Mouse (Mus musculus): ENCODE data around the gene Rapgef2.
A peak's percentile ranks its signal among the peaks of the same experiment; 100 is the strongest.
"Not testable (repeated sequence)": the region's sequence is repeated elsewhere in the genome, so short reads cannot be mapped to it uniquely, and the experiment has no call there.

The Rapgef2 gene

DNA sequence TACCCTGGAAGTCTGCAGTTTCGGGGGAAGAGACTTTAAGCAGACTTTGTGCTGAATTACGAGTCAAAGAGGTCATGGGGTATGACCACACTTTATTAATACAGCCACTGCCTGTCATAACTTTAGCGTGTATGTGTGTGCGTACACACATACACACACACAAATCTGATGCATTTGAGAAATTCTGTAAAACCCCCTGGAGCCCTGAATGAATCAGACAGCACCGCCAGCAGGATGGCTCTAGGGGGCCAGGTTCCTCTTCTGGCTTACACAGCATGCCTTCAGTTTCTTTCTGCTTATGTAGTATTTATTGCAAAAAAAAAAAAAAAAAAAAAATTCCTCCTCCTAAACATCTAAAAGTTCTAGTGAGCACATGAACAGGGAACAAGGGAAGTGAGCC is 113.0 kb downstream of the Rapgef2 start:
- no peak for DNase-seq (ENCODE audit: low read depth in 2 of 2, low spot score in 2 of 2)

DNA sequence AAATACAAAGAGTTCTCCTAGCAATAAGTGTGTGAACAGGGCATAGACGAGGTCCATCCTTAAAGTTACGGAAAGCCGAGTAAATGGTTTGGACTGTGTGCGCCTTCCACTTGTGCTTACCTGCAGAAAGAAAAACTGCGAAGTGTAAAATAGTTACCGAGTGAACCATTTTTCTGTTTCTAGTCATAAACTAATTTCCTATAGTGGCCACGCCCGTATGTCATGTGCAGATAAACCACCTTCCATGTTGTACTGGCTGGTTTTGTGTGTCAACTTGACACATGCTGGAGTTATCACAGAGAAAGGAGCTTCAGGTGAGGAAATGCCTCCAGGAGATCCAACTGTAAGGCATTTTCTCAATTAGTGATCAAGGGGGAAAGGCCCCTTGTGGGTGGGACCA is 115.2 kb downstream of the Rapgef2 start:
- not testable (repeated sequence) for DNase-seq (ENCODE audit: low read depth in 2 of 2, low spot score in 2 of 2)

DNA sequence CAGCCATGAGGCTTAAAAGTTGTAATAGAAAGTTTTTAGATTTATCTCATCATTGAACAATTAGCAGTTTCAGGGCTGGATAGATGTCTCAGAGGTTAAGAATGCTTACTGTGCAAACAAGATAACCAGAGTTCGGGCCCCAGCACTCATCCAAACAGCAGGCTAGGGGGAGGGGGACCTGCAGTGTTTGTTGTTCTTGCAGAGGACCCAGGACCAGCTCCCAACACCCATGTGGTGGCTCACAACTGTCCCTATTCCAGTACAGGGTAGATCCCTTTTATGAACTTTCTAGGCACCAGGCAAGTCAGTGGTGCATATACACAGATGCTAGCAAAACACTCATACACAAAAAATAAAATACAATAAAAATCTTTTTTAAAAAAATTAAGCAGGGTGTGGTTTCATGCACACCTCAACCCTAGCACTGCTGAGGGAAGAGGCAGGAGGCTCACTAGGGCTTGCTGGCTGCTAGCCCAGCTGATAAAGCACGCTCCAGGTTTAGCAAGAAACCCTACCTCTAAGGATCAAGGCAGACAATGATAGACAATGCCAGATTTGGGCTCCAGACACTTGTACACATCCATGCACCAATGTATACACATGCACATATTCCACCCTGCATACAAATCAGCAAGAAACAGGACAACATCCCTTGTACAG is 118.0 kb downstream of the Rapgef2 start:
- no peak for DNase-seq (ENCODE audit: low read depth in 2 of 2, low spot score in 2 of 2)

DNA sequence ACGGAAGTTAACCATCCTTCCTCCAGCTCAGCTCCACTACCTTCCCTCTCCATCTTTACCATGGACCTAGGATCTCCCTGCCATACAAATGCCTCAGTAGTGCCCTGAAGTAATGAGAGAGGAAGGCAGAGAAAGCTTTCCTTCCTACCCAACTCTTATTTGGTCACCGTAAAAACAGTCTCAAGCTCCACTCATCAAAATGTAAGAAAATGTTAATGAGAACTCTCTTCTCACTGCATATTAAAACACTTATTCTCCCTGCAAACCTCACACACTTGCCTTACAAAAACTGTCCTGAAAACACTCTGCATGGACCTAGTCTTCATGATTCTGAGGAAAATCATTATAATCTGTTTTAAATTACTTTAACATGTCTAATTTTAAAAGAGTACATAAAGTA is 118.7 kb downstream of the Rapgef2 start:
- DNase-seq (ENCODE audit: low read depth in 2 of 2, low spot score in 2 of 2), result no peak

DNA sequence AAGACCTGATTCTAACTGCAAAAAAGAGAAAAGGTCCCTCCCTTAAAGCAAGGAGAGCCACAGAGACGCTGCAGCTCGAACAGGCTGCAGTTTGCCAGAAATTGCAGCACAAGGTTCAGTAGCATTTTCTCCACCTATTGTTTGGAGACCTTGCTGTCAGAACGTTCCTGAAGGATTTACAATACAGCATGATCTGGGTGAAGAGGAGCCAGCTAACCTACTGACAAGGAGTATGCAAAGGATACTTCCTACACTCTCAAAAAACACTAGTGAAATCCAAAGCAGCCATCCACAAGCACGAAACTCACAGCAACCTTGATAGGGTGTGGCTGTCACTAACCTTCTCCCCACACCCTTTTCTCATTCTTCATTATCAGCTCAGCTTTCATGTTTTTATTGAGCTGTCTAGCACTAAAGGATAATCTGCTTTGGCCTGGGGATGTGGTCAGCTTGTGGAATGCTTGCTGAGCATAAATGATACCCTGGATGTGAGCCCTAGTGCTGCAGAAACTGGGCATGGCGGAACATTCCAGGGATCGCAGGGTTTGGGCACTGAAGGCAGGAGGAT is 124.4 kb downstream of the Rapgef2 start:
- DNase-seq (ENCODE audit: low read depth in 2 of 2, low spot score in 2 of 2), result no peak

DNA sequence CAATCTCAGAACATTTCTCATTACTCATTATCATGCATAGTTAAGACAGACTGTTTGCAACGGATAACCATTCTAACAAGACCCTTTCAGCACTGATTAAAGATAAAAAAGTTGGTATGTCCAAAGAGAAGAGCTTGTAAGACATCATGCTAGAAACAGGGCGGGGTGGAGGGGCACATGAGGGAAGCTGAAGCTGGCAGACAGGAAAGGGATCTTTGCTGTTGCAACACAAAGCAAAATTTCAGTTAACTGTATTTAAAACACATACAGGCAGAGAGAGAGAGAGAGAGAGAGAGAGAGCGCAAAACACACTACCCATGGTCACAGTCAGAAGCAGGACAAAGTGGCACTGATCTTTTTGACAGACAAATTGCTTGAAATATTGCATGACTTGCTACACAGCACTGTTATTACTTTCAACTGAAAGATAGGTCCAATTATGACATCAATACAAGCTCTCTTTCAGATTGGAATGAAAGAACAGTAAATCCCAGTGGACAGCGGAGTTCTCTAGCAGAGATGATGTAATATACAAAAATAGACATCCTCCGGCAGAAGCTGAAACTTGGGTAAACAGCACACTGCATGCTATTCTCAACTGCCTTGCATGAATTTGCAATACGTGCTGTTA is 125.1 kb downstream of the Rapgef2 start:
- DNase-seq (ENCODE audit: low read depth in 2 of 2, low spot score in 2 of 2), result no peak

DNA sequence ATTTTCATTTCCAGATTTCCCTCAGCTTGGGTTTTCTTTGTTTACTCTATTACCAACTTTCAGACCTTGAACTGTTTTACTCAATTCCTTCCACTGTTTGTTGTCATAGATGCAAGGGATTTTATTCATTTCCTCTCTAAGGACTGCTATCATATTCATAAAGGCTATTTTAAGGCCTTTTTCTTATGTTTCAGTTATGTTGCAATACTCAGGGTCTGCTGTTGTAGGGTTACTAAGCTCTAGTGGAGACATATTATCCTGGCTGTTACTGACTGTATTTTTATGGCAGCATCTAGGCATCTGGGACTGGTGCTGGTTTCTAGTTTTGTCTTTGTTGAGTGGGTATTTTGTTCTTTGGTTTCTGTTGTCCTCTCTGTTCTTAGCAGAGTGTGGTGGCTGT is 128.1 kb downstream of the Rapgef2 start:
- no peak for DNase-seq (ENCODE audit: low read depth in 2 of 2, low spot score in 2 of 2)

DNA sequence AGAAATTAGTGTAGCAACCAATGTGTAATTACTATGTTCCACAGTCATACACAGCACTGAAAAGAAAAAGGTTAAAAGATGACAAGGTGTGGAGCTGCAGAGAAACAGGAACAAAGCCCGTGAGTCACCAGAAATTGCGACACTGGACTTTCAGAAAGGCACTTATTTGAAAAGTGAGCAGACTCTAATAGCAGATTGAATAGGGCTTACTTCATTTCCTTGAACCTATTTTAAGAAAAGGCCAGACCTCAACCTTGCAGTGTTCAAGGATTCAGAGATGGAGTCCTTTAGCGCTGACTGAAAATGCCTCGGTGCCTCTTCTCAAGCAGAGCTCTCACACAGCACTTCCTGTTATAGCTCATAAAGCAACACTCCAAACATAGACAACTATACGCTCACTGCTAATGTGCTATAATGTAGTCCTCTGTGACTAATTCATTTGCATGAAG is 133.3 kb downstream of the Rapgef2 start:
- DNase-seq (ENCODE audit: low read depth in 2 of 2, low spot score in 2 of 2), result peak in 1 of 2 experiments; percentile 13

DNA sequence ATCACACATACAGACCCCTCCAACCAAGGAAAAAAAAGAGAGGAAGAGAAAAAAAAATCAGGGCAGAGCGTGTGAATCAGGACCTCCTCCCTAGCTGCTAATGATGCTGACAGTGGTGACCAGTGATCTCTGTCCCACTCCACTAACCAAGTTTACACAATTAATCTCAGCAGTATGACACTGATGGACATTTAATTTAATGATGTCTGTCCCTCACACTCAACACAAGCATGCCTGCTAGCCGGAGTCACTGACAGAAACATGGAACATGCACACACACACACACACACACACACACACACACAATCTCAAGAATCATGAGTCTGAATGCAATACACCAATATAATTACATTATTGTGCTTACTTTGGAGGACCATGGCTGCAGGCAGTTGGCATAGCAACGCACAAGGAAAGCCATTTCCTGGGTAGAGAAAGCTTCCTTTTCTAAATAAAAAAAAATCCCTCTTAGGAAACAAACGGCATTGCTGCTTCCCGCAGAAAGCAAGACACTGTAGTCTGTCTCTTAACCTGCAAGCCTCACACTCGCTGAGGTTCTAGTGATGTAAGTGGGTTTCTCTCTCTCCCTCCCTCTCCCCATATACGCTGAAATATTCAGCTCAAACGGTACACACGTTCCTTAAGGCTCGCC is 140.8 kb downstream of the Rapgef2 start:
- no peak for DNase-seq (ENCODE audit: low read depth in 2 of 2, low spot score in 2 of 2)

DNA sequence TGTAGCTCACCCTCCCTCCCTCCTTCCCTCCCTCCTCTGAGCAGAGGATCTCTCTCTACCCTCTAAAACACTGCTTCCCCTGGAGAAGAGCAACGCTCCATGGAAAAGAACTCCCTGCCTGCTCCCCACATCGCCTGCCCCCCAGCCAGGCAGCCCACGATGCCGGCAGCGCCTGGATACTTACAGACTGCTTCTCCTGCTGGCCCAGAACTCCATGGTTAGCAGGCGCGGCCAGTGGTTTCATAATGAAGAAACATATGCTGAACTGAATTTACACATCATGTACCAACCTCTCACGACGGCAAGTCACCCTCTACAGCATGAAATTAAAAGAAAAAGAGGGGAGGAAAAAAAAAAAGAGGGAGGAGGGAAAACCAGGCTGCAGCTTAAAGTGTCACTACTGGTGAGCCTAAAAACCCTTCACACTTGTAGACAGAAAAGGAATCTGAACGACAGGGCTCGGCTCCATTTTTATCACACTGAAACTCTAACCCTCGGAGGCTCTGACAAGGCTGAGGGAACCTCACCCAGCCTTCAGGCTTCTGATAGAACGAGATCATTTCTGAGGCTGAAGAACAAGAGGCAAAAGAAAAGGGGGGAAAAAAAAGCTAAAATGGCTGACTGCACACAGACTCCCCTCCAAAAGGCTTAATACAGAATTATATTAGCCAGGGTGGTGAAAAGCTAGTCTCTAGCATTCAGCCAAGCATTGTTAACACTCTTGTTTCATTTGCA is 141.5 kb downstream of the Rapgef2 start:
- DNase-seq (ENCODE audit: low read depth in 2 of 2, low spot score in 2 of 2), result no peak

DNA sequence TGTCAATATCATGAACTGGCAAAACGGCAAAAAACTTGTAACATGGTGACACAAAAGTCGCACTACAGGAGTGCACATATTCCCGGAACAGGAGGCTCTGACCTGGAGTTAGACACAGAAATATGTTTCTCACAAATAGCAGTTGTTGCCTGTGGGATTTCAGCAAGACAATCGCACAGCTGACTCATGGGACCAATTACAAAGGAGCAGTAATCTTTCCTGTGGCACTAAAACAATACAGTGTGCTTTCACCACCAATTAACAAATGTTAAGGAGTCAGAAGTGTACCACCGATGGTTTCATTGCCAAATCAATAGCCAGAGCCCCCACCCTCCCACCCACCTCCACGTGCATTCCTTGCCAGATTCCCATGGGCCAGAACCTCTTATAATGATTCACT is 142.2 kb downstream of the Rapgef2 start:
- no peak for DNase-seq (ENCODE audit: low read depth in 2 of 2, low spot score in 2 of 2)

DNA sequence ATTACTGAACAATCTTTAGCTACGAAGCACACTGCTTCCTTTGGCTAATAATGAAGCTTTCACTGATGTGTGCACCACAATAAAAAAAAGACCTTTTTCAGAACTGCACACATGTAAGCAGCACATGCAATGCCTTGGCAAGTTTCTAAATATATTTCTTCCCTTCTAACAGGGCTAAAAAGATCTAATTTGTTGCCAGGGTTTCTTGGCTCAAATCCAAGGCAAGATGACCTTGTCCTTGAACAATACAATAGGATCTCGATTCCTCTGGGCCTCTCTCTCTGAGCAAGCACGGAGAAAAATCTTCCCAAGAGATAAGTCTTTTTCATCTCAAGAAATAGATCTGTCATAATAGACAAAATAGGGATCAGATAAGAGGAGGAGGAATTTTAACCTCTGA is 147.1 kb downstream of the Rapgef2 start:
- no peak for DNase-seq (ENCODE audit: low read depth in 2 of 2, low spot score in 2 of 2)

DNA sequence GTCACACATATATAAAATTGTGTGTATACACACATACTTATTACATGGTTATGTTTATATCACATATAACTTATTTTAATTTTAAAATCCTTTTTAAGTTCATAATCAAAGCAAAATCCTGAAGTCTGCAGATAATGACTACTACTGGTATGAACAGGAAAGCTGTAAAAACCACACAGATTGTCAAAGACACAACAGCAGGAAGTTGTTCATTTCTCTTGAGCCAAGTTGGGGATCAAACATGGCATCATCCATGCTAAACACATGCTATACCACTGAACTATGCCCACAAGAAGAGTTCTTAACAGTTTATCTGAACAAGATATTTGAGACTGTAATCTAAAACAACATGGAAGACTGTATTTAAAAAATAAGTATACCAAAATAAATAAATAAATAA is 147.7 kb downstream of the Rapgef2 start:
- DNase-seq (ENCODE audit: low read depth in 2 of 2, low spot score in 2 of 2), result no peak

DNA sequence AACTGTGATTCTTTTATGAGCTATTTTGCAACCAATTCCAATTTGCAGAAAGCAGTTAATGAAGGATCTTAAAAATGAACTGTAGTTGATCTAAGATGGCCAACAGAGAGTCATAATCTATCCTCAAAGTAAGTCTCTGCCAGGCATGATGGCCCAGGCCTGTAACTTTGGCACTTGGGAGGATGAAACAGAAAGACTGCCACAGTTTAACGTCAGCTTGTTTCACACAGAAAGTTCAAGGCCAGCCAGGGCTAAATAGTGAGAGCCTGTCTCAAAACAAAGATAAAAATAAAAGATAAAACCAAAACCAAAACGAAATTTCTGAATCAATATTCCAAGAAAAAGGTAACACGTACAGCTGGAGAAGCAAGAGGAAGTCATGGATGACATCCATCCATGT is 155.3 kb downstream of the Rapgef2 start:
- DNase-seq (ENCODE audit: low read depth in 2 of 2, low spot score in 2 of 2), result no peak

DNA sequence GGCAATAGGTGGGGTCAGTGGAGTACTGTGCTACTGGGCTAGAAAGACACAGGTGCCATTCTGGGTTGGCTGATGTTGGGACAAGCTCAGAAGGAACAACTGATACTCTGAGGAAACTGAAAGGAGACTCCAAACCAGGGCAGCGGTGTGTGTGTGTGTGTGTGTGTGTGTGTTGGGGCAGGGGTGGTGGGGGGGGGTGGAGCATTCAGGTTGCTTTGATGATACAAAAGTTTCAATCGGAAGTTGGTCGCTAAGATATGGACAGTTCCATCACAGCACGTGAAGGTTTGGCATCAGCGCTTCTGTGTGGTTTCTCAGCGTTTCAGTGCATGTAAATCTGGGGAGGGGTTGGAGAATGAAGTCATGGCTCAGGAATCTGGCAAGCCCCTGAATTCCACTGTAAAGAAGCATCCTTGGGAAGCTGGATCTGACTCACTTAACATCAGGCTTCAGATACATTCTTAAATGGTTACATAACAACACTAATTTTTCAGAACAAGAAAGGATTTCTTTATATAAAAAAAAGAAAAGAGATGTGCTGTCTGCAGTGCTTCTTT is 157.2 kb downstream of the Rapgef2 start:
- no peak for DNase-seq (ENCODE audit: low read depth in 2 of 2, low spot score in 2 of 2)

DNA sequence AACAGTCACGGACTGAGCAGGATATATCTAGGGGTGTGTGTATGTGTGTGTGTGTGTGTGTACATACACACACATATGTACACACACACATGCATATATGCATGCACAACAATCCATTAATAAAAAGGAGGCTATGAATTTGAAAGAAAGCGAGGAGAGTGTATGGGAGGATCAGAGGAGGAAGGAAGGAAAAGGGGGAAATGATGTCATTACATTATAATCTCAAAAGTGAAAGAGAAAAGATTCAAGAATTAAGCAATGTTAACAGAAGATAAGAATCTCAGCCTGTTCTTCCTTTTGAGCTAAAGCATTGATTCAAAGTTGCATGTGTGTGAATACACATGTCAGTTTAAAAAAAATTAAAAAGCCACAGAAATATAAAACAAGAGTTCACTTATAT is 158.5 kb downstream of the Rapgef2 start:
- no peak for DNase-seq (ENCODE audit: low read depth in 2 of 2, low spot score in 2 of 2)

DNA sequence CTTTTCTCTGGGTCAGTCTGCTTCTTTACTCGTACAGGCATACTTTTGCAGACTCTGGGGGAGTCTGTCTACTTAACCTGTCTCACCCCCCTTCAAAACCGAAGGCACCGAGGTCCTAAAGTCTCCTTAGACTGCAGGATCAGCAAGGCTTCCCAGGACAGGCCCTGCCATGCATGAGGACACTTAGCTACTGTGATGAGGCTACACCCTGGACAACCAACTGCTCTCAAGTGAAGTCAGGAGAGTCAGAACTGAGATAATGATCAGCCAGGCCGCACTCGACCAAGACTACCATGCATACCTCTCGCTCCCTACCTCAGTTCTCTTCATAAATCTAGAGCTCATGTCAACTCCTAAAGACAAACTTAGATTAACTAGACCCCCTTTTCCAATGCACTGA is 159.5 kb downstream of the Rapgef2 start:
- DNase-seq (ENCODE audit: low read depth in 2 of 2, low spot score in 2 of 2), result no peak

DNA sequence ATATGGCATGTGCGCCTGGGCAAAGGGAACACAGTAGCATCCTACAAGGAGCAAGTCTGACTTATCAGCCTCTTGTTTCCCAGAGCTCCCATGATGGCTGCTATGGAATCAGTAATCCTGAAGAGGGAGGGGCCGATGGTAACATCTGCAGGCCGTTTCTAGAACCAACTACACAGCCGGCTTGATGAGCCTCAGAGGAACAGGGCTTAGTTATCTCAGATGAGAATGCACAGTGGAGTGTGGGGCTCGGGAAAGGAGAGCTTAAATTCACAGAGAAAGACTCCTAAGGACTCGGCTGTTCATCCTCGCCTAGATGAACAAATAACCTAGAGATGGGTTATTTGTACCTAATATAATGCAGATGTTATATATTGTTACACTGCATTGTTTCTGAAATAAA is 164.9 kb downstream of the Rapgef2 start:
- no peak for DNase-seq (ENCODE audit: low read depth in 2 of 2, low spot score in 2 of 2)

DNA sequence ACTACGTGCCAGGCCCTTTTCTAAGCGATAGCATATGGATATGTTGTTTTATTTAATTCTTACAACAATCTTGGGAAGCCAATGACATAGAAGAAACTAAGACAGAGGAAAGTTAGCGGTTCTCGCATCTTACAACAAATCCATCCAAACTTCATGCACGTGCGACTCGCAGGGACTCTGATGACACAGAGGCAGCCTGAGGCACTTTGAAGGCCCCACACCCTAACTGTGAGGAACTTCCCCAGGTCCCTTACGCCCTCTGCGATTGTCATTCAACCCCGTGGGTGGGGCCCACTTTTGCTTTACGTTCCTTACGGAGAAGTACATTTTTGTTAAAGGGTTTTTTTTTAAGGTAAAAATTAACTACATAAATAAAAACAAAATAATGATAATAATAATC is 166.3 kb downstream of the Rapgef2 start:
- DNase-seq (ENCODE audit: low read depth in 2 of 2, low spot score in 2 of 2), result no peak

DNA sequence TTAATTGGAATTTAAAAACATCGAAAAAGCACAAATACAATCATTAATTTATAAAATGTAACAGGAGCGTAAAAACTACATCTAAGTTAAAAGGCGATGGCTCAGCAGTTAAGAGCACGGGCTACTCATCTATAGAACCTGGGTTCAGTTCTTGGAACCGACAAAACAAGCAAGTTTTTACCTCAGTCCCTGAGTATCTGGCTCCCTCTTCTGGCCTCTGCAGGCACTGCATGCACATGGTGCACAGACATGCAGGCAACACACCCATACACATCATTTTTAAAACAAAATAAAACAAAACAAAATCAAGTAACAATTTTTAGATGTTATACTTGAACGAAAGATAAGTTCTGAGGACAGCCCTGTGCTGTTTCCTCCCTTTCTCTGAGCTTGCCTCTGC is 176.2 kb downstream of the Rapgef2 start:
- DNase-seq (ENCODE audit: low read depth in 2 of 2, low spot score in 2 of 2), result peak in 1 of 2 experiments; percentile 46

DNA sequence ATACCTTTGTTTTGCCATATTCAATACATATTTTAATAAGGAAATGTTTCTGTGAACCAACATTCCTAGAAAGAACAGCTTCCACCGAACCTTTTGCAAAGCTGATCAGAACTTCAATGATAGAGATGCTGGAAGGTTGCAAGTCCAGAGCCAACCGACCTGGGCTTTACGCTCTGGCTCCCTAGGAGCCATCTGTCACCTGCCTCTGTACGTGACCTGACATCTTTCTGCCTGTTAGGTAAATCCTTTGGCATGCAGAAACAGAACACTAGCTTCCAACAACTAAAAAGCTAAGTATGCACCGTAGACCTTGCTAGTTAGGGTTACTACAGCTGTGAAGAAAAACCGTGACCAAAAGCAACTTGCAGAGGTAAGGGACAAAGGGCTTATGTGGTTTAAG is 178.1 kb downstream of the Rapgef2 start:
- DNase-seq (ENCODE audit: low read depth in 2 of 2, low spot score in 2 of 2), result no peak
